Mouse (Mus musculus): ENCODE measurements at regions not wholly inside any gene's neighbourhood (a gene's known extent, or its start where the extent isn't known, plus 50 kb on each side); places are given as distances from the start of the nearest gene placed in this dataset.

DNA sequence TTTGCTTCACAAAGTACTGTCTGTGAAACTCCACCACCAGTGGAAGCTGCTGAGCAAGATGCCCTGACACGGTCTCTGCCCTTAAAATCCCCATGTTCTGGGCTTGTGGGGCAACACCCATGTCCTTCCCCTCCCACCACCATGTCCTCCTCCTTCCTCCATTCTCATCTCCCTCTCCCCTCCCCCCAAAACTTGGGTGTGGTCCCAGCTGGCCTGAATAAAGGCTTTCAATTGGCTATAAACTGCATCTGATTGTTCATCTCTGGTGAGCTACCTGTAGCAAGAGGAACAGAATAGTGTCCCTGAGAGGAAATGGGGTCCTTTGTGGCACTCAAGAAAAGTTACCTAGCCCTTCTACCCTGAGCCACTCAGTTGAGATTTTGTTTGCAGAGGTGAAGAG, 91.8 kb downstream of the Slc16a9 start:
- no peak for DNase-seq (ENCODE audit: extremely low spot score in 1 of 2, low spot score in 1 of 2)

DNA sequence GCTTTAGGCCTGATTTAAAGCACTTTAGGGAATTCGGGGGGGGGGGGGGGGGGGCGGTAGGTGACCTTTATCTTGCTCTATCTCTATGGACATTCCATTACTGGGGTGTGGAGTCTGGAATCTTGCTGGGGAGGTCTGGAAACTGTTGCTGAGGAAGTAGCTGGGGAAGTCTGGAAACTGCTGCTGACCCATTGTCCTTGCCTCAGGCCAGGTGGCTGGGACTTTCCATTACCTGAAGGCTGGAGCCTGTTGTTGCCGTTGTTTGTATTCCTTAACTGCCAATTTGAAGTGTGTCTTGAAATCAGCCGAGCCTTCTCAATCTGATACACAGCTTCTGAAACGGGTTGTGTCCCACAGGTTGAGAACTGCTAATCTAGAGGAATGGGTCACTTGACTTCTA, 80.9 kb upstream of the Fam13c start:
- no peak for DNase-seq (ENCODE audit: extremely low spot score in 1 of 2, low spot score in 1 of 2)

DNA sequence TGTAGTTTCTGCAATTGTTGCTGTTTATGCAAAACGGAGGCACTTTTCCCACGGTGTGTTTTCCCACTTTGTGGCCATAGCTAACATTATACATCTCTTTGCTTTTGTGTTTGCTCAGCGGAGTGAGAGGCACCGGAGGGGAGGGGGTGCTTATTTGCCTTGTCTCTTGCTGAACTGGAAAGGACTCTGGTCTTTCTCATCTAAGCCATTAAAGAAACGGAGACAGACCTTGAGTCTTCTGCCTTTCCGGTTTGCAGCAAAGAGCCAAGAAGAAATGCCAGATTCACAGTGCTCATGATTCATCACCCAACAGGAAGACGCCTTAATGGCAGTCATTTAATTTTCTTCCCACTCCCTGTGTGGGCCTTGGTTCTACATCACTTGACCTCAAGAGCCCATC, 80.4 kb upstream of the Fam13c start:
- no peak for DNase-seq (ENCODE audit: extremely low spot score in 1 of 2, low spot score in 1 of 2)

DNA sequence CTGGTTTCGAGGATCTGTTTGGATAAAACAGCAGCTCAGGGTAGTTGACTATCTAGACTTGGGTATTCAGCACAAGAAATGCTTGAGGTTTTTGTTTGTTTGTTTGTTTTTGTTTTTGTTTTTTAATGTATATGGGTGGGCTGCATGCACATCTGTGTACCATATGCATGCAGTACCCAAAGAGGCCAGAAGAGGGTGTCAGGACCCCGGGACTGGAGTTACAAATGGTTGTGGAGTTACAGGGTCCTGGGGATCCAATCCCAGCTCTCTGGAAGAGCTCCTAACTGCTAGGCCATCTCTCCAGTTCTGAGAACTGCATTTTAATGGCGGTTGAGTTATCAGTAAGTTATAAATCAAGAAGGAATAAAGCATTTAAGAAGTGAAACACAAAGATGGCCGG, 77.2 kb upstream of the Fam13c start:
- DNase-seq (ENCODE audit: extremely low spot score in 1 of 2, low spot score in 1 of 2): peak in 1 of 2 experiments; percentile 57

DNA sequence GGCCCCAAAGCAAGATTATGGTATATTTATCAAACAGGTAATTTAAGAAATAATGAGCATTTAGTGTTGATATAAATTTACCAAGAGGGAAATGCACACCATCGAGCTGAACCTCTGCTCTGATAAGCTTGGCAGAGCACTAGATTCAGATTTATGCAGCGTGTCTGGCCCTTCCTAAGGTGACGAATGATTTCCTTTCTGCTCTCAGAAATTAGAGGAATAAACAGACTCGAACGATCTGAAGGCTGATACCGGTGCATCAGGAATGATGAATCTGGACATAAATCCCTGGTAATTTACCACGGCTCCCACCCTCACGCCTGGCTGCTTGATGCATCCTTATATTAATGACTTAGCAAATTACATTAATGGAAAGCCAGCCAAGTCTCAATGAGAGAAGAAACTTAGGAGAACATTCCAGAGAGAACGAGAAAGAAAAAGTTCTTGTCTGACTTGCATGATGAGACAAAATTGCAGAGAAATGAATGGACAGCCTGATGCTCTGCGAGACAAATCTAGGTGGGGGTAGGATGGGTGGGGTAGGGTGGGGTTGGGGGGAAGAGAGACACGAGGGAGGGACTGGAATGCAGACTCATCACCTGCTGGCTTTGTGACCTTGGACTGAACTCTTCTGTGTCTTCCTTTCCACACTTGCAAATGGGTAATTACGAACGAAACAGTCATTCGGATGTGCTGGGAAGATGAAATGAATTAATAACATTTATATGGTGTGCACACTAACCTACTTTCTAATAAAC, 75.9 kb upstream of the Fam13c start:
- DNase-seq (ENCODE audit: extremely low spot score in 1 of 2, low spot score in 1 of 2): no peak

DNA sequence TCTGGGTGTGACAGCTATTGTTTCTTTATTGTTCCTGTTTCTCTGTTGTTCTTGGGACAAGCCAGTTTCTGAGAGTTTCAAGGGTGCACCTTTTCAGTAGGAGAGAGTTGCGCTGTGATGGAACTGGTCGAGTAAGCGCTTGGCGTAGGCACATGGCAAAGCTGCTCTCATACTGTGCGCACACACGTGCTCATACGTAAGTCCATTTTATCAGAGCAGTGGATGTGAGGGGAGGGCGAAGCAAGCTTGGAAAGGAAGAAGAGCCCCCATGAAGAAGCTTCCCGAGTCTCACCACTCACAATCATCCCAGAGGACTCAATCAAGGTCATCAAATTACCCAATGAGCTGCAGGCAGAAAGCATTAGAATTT, 75.3 kb upstream of the Fam13c start:
- DNase-seq (ENCODE audit: extremely low spot score in 1 of 2, low spot score in 1 of 2): no peak

DNA sequence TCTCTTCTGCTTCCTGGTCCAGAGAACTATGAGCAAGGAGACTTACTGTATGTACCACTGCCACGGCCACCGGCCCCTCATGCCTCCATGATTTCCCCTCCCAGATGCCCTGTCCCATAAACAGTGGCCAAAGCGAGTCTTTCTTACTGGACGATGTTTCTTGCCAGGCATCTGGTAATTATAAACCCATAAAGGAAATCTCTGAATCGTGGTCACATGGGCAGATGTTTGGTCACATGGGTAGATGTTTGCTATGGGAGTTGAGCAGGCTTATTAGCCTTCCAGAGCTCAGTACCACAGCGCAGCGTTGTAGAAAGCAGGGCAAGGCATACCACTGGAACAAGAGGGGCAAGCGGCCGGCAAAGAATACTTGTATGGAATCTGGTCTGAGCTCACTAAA, 74.8 kb upstream of the Fam13c start:
- DNase-seq (ENCODE audit: extremely low spot score in 1 of 2, low spot score in 1 of 2): no peak

DNA sequence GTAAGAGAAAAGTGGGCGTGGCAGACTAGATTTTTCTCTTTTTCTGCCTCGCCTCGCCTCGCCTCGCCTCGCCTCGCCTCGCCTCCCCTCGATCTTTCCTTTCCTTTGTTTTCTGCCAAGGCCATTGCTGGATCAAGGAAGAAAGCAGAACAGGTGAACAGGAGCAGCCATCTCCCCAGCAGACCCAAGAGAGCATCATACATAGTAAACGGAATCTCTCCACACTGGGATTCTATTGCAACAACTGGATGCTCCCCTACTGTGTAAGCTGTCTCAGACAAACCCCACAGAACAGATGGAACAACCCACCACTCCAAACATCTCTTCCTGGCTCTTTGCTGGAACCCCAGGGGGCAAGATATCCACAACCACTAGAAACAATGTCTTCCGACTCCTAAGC, 72.4 kb upstream of the Fam13c start:
- no peak for DNase-seq (ENCODE audit: extremely low spot score in 1 of 2, low spot score in 1 of 2)

DNA sequence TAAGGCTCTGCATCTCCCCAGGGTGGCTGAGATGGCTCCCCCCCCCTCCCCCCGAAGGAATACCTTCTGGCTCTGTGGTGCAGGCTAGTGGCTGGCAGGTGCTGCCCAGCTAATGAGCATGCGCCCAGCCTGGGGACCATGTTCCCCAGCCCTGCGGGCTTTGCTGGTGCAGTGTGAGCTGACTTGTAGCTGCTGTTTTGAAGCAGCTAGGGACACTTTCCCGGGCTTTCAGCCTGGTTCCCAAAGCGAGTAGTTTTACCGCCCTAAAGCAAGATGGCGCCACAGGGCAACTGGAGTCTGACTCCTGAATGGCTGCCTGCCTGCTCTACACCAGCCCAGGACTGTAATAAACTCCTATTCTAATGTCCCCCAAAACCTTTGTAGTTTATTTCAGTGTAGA, 71.6 kb upstream of the Fam13c start:
- peak; percentile 35 to 75 for DNase-seq (ENCODE audit: extremely low spot score in 1 of 2, low spot score in 1 of 2)

DNA sequence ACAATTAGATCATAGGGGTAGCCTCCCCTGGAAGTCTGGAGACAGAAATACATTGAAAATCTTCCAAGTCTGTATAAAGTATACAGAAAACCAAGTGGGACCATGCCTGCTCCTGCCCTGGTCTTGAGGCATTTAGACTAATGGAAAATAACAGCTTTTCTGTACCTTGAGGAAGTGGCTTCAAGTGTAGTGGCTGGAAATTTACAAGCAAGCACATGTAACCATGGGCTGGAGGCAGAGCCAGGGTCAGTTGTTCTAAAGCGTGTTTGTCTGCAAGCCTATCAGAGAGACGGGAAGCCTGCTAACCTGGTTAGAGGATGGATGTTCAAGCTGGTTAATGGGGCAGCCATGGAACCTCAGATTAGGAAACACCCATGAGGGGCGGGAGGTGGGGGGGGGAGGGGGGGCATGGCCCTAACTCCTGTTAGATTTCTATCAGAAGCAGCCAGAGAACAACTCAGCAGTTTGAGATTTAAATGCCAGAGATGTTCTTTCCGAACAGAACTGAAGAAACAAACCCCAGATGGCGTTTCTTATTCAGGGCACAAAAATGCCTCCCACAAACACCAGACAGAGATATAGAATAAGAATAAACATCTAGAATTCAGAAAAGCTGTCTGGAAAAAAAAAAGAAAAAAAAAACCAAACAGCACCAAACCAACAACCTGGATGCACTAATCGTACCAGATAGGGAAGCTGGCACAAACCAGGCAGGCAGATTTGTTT, 67.7 kb upstream of the Fam13c start:
- no peak for DNase-seq (ENCODE audit: extremely low spot score in 1 of 2, low spot score in 1 of 2)

DNA sequence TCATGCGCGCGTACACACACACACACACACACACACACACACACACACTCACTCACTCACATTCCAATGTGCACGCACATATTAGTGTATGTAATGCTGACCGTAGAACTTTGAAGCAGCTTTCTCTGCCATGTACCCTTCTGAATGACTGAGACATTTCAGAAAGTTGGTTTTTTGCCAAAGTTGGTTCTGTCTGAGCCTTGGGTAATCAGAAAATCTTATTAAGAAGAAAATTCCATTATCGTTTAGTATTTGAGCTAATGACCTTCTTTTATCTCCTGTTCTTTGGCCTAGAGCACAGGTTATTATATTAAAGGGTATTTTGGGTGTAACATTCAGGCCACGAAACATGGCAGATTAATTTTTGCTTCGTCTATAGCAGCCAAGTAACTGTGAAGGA, 67.1 kb upstream of the Fam13c start:
- no peak for DNase-seq (ENCODE audit: extremely low spot score in 1 of 2, low spot score in 1 of 2)

DNA sequence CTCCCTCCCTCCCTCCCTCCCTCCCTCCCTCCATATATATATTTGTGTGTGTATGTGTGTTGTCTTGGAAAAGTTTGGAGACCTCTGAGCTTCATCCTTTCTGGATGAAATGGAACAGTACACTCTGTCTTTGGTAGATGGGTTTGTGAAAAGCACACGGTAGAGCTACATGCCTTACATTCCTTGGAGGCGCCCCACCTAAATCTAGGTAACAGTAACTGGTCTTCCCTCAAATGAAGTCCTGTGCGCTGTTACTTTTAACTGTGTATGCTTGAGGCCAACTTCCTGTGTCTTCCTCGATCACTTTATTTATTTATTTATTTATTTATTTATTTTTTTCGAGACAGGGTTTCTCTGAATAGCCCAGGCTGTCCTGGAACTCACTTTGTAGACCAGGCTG, 66.4 kb upstream of the Fam13c start:
- no peak for DNase-seq (ENCODE audit: extremely low spot score in 1 of 2, low spot score in 1 of 2)

DNA sequence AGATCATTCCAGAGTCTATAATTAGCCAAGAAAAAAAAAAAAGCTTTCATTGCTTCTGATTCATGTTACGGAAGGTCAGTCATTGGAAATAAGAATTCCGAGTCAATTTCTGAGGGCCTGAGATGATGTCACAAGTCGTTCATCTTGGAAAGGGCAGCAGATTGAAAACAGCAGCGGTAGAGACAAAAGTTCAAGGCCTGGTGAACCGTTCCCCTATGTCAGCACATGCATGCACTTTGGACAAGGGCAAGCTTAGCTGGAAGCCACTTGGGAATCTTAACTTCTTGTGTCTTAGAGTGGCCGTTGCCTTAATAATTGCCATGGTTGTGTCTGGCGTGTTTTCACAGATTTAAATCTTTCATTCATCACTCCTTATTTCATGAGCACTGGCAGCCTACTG, 65.6 kb upstream of the Fam13c start:
- no peak for DNase-seq (ENCODE audit: extremely low spot score in 1 of 2, low spot score in 1 of 2)

DNA sequence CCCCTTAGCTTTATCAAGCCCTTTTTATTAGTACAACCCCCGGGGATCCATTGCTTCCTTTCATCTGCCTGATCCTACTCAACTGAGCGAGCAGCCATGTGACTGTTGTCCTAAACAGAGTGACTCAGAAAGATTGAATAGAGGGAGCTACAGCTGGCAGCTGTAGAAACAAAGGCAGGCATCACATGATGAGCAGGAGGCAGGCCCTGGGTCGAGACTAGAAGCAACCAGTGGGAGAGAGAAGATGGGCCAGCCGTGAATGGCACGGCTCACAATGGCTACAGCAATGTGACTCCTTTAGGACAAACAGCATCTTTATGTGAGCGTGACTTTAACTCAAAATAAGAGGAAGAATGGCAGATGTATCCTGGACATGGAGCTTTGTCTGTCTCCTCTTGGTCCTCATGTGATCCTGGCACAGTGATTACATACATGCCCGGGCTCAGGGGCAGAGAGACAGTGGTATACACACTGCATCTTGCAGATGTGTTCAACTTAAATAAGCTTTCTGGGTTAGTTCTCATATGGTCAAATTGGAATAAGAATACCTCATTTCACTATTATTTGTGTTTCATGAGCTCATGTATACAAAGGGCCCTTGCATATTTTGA, 60.1 kb upstream of the Fam13c start:
- DNase-seq (ENCODE audit: extremely low spot score in 1 of 2, low spot score in 1 of 2): no peak

DNA sequence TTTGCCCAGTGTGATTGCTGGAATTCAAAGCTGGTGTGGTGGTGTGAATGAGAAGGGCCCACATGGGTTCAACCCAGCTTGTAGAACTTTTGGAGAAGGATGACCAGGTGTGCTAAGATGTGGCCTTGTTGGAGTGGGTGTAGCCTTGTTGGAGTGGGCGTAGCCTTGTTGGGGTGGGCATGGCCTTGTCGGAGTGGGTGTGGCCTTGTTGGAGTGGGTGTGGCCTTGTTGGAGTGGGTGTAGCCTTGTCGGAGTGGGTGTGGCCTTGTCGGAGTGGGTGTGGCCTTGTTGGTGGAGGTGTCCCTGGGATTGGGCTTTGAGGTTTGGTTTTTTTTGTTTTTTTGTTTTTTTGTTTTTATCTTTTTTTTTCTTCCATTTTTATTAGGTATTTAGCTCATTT, 55.6 kb upstream of the Fam13c start:
- DNase-seq (ENCODE audit: extremely low spot score in 1 of 2, low spot score in 1 of 2): no peak

DNA sequence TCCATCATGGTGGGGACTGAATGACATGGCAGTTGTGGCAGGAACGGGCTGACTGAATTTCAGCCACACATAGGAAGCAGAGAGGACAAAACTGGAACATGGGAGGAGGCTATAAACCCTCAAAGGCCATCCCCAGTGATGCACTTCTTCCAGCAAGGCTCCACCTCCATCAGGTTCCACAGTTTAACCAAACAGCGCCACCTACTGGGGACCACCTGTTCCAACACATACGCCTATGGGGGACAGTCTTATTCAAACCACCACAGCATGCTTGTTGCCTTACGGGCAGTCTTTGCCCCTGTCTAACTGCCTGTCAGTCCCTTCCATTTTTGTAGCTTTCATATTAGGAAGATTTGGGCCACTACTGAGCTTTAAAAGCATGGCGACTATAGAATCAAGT, 52.6 kb upstream of the Fam13c start:
- no peak for DNase-seq (ENCODE audit: extremely low spot score in 1 of 2, low spot score in 1 of 2)

Data from layer of hippocampus, postnatal 25 days (tissue).